Mouse (Mus musculus): Measurements from ENCODE around the gene Pgbd1. TPM values are rescaled to one million over a fixed set of nuclear protein-coding genes. Genes with fewer than 3 reads are reported as not detected.
"Not testable (repeated sequence)": the region's sequence is repeated elsewhere in the genome, so short reads cannot be mapped to it uniquely, and the experiment has no call there.

Pgbd1 gene
- polyA plus RNA-seq, 1 experiment from 2014 or later, result 2.4 TPM

- no peak overlapping the region for H3K4me3 ChIP-seq (ENCODE audit: low read length)
- H3K27me3 ChIP-seq (replicated peaks; ENCODE audit: control insufficient read depth, insufficient read depth, low read length), result no peaks in the 10 kb centered on the region
- H3K27ac ChIP-seq (ENCODE audit: low read length), result no peak overlapping the region
- 83% methylated on average over 11 of the region's 11 CpGs for WGBS
- H3K36me3 ChIP-seq (ENCODE audit: control insufficient read depth, insufficient read depth, low read length), result no peaks in the 10 kb centered on the region
- H3K4me2 ChIP-seq (ENCODE audit: low read depth, low read length), result no peak overlapping the region
- H3K4me1 ChIP-seq (ENCODE audit: control insufficient read depth, insufficient read depth, low read length), result no peaks in the 10 kb centered on the region
- no peak for ATAC-seq
- no peaks in the 10 kb centered on the region for H3K9me3 ChIP-seq (ENCODE audit: control insufficient read depth, low read length)
- no peak overlapping the region for H3K9ac ChIP-seq (ENCODE audit: low read depth, low read length)
Measured at GRCm38 (mm10) chr13:21407341-21407740, 33.5 kb downstream of the Pgbd1 start.

GRCm38 (mm10) chr13:21402848-21403247, 38.0 kb downstream of the Pgbd1 start:
- Histone ChIP-seq H3K4me3 (ENCODE audit: low read length) (peak overlapping the region; percentile 77), H3K36me3 (ENCODE audit: control insufficient read depth, insufficient read depth, low read length) (no peaks in the 10 kb centered on the region), H3K27me3 (replicated peaks; ENCODE audit: control insufficient read depth, insufficient read depth, low read length) (no peaks in the 10 kb centered on the region), H3K27ac (ENCODE audit: low read length) (no peak overlapping the region), H3K4me2 (ENCODE audit: low read depth, low read length) (no peak overlapping the region), H3K9ac (ENCODE audit: low read depth, low read length) (peak overlapping the region; percentile 89), H3K4me1 (ENCODE audit: control insufficient read depth, insufficient read depth, low read length) (peaks cover 8% of the 10 kb centered on the region; the same call in 1 of the 2 replicates), H3K9me3 (ENCODE audit: control insufficient read depth, low read length) (no peaks in the 10 kb centered on the region)
- 0% methylated on average over 2 of the region's 2 CpGs for WGBS
- peak; percentile 39; the same call in 1 of the 2 replicates for ATAC-seq

GRCm38 (mm10) chr13:21402287-21402846, 38.5 kb downstream of the Pgbd1 start, which contains the start of gene Zkscan3:
Gene Zkscan3, minus strand, starts transcription at chr13:21402755.
- Histone ChIP-seq H3K4me1 (ENCODE audit: control insufficient read depth, insufficient read depth, low read length) (peaks cover 8% of the 10 kb centered on the region; the same call in 1 of the 2 replicates), H3K27me3 (replicated peaks; ENCODE audit: control insufficient read depth, insufficient read depth, low read length) (no peaks in the 10 kb centered on the region), H3K9ac (ENCODE audit: low read depth, low read length) (peak within 1 kb of the TSS; percentile 89), H3K4me3 (ENCODE audit: low read length) (peak within 1 kb of the TSS; percentile 77), H3K4me2 (ENCODE audit: low read depth, low read length) (peak within 1 kb of the TSS; percentile 72), H3K9me3 (ENCODE audit: control insufficient read depth, low read length) (no peaks in the 10 kb centered on the region), H3K27ac (ENCODE audit: low read length) (peak within 1 kb of the TSS; percentile 74), H3K36me3 (ENCODE audit: control insufficient read depth, insufficient read depth, low read length) (no peaks in the 10 kb centered on the region)
- peak; percentile 96 for ATAC-seq
- WGBS, result under 1% methylated on average over 35 of the region's 35 CpGs

- no peaks in the 10 kb centered on the region for H3K27me3 ChIP-seq (replicated peaks; ENCODE audit: control insufficient read depth, insufficient read depth, low read length)
- peak overlapping the region; percentile 72 for H3K4me2 ChIP-seq (ENCODE audit: low read depth, low read length)
- 10% methylated on average over 12 of the region's 12 CpGs for WGBS
- H3K4me3 ChIP-seq (ENCODE audit: low read length), result peak overlapping the region; percentile 77
- peaks cover 8% of the 10 kb centered on the region; the same call in 1 of the 2 replicates for H3K4me1 ChIP-seq (ENCODE audit: control insufficient read depth, insufficient read depth, low read length)
- H3K9me3 ChIP-seq (ENCODE audit: control insufficient read depth, low read length), result no peaks in the 10 kb centered on the region
- ATAC-seq, result peak; percentile 48
- H3K27ac ChIP-seq (ENCODE audit: low read length), result peak overlapping the region; percentile 74
- H3K36me3 ChIP-seq (ENCODE audit: control insufficient read depth, insufficient read depth, low read length), result no peaks in the 10 kb centered on the region
- H3K9ac ChIP-seq (ENCODE audit: low read depth, low read length), result peak overlapping the region; percentile 89
Measured at GRCm38 (mm10) chr13:21401636-21402286, 39.1 kb downstream of the Pgbd1 start.

- H3K36me3 ChIP-seq (ENCODE audit: control insufficient read depth, insufficient read depth, low read length), result no peaks in the 10 kb centered on the region
- no peaks in the 10 kb centered on the region for H3K27me3 ChIP-seq (replicated peaks; ENCODE audit: control insufficient read depth, insufficient read depth, low read length)
- H3K4me1 ChIP-seq (ENCODE audit: control insufficient read depth, insufficient read depth, low read length), result peaks cover 8% of the 10 kb centered on the region; the same call in 1 of the 2 replicates
- no peak overlapping the region for H3K27ac ChIP-seq (ENCODE audit: low read length)
- H3K9ac ChIP-seq (ENCODE audit: low read depth, low read length), result peak overlapping the region; percentile 50; the same call in 1 of the 2 replicates
- no peak for ATAC-seq
- H3K4me2 ChIP-seq (ENCODE audit: low read depth, low read length), result peak overlapping the region; percentile 72
- H3K9me3 ChIP-seq (ENCODE audit: control insufficient read depth, low read length), result no peaks in the 10 kb centered on the region
- H3K4me3 ChIP-seq (ENCODE audit: low read length), result peak overlapping the region; percentile 77
- WGBS, result 64% methylated on average over 3 of the region's 3 CpGs
Measured at GRCm38 (mm10) chr13:21401166-21401565, 39.7 kb downstream of the Pgbd1 start.

GRCm38 (mm10) chr13:21397486-21397885, 43.4 kb downstream of the Pgbd1 start:
- WGBS, result 84% methylated on average over 2 of the region's 2 CpGs

GRCm38 (mm10) chr13:21396048-21396447, 44.8 kb downstream of the Pgbd1 start:
- not testable (repeated sequence) for H3K9me3 ChIP-seq (ENCODE audit: control insufficient read depth, low read length); H3K4me1 ChIP-seq (ENCODE audit: control insufficient read depth, insufficient read depth, low read length); H3K9ac ChIP-seq (ENCODE audit: low read depth, low read length); H3K27ac ChIP-seq (ENCODE audit: low read length); H3K27me3 ChIP-seq (replicated peaks; ENCODE audit: control insufficient read depth, insufficient read depth, low read length); H3K4me2 ChIP-seq (ENCODE audit: low read depth, low read length); H3K4me3 ChIP-seq (ENCODE audit: low read length)
- peaks cover 28% of the 10 kb centered on the region for H3K36me3 ChIP-seq (ENCODE audit: control insufficient read depth, insufficient read depth, low read length)
- 92% methylated on average over 18 of the region's 18 CpGs for WGBS
- ATAC-seq, result peak; percentile 60

More at GRCm38 (mm10) chr13:21397486-21397885, 43.4 kb downstream of the Pgbd1 start:
- H3K4me3 ChIP-seq (ENCODE audit: low read length), result no peak overlapping the region
- no peak overlapping the region for H3K9ac ChIP-seq (ENCODE audit: low read depth, low read length)
- ATAC-seq, result no peak
- H3K4me2 ChIP-seq (ENCODE audit: low read depth, low read length), result no peak overlapping the region
- H3K4me1 ChIP-seq (ENCODE audit: control insufficient read depth, insufficient read depth, low read length), result peaks cover 8% of the 10 kb centered on the region; the same call in 1 of the 2 replicates
- H3K27ac ChIP-seq (ENCODE audit: low read length), result no peak overlapping the region
- H3K36me3 ChIP-seq (ENCODE audit: control insufficient read depth, insufficient read depth, low read length), result peaks cover 18% of the 10 kb centered on the region
- no peaks in the 10 kb centered on the region for H3K9me3 ChIP-seq (ENCODE audit: control insufficient read depth, low read length)
- H3K27me3 ChIP-seq (replicated peaks; ENCODE audit: control insufficient read depth, insufficient read depth, low read length), result no peaks in the 10 kb centered on the region

GRCm38 (mm10) chr13:21395623-21396022, 45.2 kb downstream of the Pgbd1 start:
- H3K27me3 ChIP-seq (replicated peaks; ENCODE audit: control insufficient read depth, insufficient read depth, low read length), result no peaks in the 10 kb centered on the region
- H3K9me3 ChIP-seq (ENCODE audit: control insufficient read depth, low read length), result no peaks in the 10 kb centered on the region
- no peak for ATAC-seq
- H3K4me2 ChIP-seq (ENCODE audit: low read depth, low read length), result no peak overlapping the region
- WGBS, result 90% methylated on average over 6 of the region's 6 CpGs
- no peak overlapping the region for H3K27ac ChIP-seq (ENCODE audit: low read length)
- H3K36me3 ChIP-seq (ENCODE audit: control insufficient read depth, insufficient read depth, low read length), result peaks cover 32% of the 10 kb centered on the region
- no peaks in the 10 kb centered on the region for H3K4me1 ChIP-seq (ENCODE audit: control insufficient read depth, insufficient read depth, low read length)
- H3K9ac ChIP-seq (ENCODE audit: low read depth, low read length), result no peak overlapping the region
- no peak overlapping the region for H3K4me3 ChIP-seq (ENCODE audit: low read length)

GRCm38 (mm10) chr13:21395211-21395610, 45.6 kb downstream of the Pgbd1 start:
- Histone ChIP-seq H3K27ac (ENCODE audit: low read length) (no peak overlapping the region), H3K4me1 (ENCODE audit: control insufficient read depth, insufficient read depth, low read length) (no peaks in the 10 kb centered on the region), H3K36me3 (ENCODE audit: control insufficient read depth, insufficient read depth, low read length) (peaks cover 36% of the 10 kb centered on the region), H3K9ac (ENCODE audit: low read depth, low read length) (no peak overlapping the region), H3K4me3 (ENCODE audit: low read length) (no peak overlapping the region), H3K9me3 (ENCODE audit: control insufficient read depth, low read length) (no peaks in the 10 kb centered on the region), H3K4me2 (ENCODE audit: low read depth, low read length) (no peak overlapping the region), H3K27me3 (replicated peaks; ENCODE audit: control insufficient read depth, insufficient read depth, low read length) (no peaks in the 10 kb centered on the region)
- WGBS, result 93% methylated on average over 1 of the region's 1 CpGs
- no peak for ATAC-seq

Data from intestine, embryonic 16.5 days (tissue).